Mouse (Mus musculus) ZHBTc4 (cell line): ENCODE data around the gene Dnpep.
A peak's percentile ranks its signal among the peaks of the same experiment; 100 is the strongest.

Experiments
- DNase-seq: peaks from one replicate; pipeline ENCODE4 v3.0.0-alpha.2; 2011; ENCODE audit warnings: low read depth, low spot score

The Dnpep gene

DNA sequence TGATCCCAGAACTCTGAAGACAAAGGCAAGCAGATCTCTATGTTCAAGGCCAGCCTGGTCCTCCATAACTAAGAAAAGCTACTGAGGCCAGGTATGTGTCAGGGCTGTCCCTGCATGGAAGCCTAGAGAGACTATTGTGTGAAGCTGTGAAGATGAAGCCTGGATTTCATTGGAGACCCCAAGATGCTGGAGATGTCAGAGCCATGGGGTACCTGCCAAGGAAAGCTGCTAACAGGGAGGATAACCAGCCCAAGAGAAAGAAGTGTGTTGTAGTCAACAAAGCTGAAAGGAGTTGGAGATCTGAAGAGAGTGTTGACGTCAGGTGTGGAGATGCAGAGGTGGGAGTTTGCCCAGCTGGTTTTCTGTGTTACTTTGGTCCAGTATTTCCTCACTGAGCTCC is 13.5 kb upstream of the Dnpep start:
- no peak for DNase-seq

- DNase-seq = peak; percentile 23
Observed at GRCm38 (mm10) chr1:75327461-75327860, 9.7 kb upstream of the Dnpep start.

DNA sequence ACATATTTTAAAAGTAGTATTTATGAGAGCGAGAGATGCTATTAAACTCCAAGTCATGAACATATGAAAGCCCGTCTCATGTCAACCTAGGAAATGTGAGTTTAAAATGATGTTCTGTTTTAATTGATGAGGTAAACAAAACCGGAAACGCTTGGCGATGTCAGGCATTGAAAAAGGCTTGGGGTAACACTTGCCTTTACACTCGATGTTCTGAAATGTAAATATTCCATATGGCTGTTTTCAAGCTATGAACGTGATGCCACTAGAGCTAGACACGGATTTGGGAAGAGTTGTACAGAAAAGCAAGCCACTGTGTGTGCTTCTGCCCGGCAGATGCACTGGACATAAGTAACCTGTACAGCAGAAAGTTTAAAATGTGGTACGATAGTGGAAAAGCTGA is 1.4 kb upstream of the Dnpep start:
- DNase-seq = no peak

GRCm38 (mm10) chr1:75318736-75319135 is 946 bp upstream of the Dnpep start:
- DNase-seq = no peak

- no peak for DNase-seq
Observed at GRCm38 (mm10) chr1:75318301-75318700, 511 bp upstream of the Dnpep start.

- DNase-seq = peak; percentile 95
Observed at GRCm38 (mm10) chr1:75316861-75317240, 939 bp downstream of the Dnpep start.

DNA sequence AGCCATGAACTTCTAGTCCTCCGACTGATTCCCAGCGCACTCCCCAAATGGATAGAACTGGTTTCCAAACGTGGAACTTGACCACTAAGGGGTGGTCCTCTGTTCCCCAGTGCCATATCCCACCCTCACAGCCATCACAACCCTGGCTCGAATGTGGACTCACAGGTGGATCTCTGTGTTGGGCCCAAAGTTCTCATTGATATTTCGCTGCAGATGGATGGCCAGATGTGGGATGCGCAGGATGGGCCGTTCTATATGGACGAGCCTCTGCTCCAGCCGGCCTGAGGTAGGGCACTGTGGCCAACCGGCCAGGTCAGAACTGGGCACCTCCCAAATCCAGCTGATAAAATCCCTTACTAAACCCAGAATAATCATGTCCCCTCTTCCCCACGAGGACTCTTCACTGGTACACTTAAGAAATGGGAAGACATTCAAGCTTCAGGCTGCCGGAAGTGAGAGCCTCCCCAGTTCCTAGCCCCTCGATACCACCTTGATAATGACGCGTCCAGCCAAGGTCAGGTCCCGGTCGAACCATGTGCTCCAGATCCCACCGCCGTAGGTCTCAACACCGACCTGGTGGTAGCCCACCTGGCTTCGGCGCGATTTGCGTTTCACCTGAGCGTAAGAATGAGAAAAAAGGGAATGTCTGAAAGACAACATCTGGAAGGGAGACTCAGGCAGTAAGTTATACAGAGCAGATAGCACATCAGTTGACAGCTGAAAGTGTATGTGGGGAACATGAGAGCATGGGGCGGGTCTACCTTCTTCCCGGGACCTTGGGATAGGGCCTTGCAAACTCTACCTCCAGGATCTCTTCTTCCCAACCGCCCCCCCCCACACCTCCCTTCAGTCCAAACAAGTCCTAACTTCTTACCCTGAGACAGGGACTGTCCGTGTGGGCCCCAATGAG is 2.1 kb downstream of the Dnpep start:
- no peak for DNase-seq

DNA sequence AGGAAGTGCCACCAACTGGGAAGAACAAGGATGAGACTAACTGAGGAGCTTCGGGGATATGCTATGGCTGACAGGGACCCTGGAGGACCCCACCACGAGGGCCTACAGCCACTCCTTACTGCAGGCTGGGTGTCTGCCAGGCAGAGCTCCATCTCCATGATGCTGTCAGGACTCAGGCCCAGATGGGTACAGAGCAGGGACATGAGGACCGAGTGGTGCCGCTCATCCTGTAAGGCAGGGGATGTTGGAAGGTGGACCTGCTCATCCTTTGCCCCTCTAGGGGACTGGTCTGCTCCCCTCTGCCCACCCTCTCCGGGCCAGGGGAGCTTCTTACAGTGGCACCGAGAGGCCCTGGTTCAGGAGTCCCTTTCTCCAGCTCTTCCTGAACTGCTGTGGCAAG is 2.8 kb downstream of the Dnpep start:
- no peak for DNase-seq

GRCm38 (mm10) chr1:75311694-75312093 is 6.1 kb downstream of the Dnpep start:
- DNase-seq = no peak

DNA sequence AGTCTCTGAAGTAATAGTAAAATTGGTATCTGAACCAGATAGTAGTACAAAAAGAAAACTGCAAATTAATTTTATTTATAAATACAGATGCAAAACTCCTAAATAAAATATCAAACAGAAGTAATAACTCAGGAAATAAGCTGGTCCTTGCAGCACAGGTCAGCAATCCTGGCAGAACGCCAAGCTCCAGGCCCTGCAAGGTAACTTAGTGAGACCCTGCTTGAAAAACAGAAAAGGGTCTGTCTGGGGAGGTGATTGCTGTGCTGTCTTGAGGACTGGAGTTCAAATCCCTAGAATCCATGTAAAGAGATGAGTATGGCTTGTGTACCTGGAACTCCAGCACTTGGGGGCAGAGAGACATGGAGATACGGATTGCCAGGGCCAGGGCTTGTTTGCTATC is 13.1 kb downstream of the Dnpep start:
- no peak for DNase-seq

- DNase-seq = no peak
Observed at GRCm38 (mm10) chr1:75294294-75294693, 23.5 kb downstream of the Dnpep start.

DNA sequence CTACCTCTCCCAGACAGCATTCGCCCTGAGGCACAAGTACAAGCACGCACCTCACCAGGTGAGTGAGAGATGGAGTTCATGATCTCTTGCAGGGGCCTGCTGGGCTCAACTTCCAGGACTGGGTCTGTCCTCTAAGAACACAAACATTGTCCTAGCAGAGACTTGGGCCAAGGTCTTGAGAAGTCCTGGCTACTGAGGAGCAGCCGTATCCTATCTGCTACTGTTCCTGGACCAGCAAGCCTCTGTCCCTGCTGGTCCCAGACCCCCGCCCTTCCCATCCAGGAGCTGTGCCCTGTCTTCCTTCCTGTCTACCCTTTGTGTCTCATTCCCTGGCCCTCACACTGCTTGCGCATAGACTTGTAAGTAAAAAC is 24.5 kb downstream of the Dnpep start:
- DNase-seq = no peak

DNA sequence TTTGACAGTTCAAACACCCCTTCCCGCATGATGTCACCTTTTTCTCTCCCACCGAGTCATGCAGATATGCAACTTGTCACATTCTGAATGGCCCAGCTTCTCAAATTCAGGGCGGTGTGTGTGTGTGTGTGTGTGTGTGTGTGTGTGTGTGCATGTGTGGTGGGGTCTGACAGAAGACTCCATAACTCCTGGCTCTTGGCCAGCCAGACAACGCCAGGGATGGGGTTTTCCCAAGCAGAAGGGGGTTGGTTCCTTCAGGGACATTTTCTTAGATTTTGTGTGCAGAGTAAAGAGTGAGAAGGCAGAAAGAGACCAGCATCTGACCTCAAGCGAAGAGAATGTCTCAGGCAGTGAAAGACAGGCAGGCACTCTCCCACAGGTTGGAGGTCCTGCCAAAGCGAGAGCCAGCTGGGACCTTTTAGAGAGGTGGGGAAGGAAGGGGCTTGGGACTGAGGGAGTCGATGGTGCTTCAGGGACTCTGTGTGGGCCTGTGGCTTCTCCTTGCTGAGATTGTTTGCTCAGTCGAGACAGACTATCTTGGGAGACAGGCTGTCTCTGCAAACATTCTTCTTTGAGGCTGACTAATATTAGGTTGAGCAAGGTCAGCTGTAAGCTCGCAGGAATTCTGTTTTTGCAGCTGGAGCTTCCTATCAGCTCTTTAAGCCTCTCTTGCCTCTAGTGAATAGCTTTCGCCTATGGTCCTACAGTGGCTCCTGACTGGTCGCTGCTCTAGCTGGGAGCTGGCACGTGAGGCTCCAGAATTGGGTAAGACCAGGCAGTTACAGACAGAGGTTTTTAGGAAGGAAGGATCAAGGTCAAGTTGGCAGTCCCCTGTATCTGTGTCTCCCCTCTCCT is 25.1 kb downstream of the Dnpep start:
- no peak for DNase-seq

GRCm38 (mm10) chr1:75291321-75291720 is 26.5 kb downstream of the Dnpep start:
- DNase-seq = no peak

DNA sequence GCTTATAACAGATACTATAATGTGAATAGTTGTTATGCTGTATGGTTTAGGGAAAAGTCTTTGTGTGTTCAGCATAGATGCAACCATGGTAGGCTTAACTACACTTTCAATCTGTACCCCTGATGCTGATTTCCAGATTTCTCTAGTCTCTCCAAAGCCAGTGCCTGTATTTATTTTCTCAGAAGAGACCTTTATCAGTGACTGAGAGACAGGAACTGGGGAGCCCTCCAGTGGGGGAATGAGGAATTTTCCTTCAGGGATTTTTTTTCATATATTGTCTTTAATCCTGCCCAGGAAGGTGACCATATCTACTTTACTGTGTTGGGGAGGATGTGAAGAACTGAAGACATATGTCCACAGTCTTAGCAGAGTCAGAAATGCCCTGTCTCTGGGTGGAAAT is 27.2 kb downstream of the Dnpep start:
- DNase-seq = peak; percentile 24

DNA sequence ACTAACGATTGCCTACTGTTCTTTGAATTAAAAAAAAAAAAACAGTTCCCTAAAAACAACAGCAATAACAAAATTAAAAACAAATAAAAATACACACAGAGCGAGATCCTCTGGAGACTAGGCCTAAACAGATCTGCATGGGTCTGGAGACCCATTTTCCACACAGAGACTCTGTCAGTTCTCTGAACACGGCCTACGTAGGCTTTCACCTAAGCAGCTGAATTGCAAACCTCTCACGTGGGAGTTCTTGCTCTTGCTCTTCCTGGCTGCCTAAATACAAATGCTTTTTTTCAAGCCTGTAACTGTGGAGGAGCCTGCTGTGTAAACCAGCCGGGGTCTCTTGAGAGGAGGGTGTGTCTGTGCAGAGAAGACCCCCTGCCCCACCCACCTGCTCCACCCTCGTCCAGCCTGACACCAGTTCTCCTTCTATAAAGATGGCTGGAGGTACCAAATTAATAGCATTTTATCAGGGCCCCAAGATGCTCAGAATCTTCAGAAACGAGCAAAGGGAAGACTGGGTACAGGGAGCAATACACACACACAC is 27.8 kb downstream of the Dnpep start:
- DNase-seq = no peak

- no peak for DNase-seq
Observed at GRCm38 (mm10) chr1:75289376-75289775, 28.4 kb downstream of the Dnpep start.

- no peak for DNase-seq
Observed at GRCm38 (mm10) chr1:75284911-75285310, 32.9 kb downstream of the Dnpep start.

DNA sequence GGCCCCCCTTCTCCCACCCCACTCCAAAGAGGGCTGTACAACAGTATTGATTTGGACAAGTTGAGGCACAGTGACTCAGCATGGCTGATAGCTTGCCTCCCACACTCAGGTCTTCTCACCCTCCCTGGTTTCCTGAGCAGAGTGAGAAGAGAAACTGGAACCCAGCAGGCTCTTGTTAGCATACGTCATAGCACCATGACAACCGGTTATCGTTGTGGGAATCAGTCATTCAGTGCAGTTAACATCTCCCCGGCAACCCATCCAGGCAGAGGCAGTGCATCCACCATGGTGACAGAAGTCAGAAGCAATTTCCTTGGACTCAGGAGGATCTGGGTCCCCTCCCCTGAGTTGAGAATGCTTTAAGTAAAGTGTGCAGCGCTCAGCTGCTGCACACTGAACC is 34.8 kb downstream of the Dnpep start:
- no peak for DNase-seq

GRCm38 (mm10) chr1:75278228-75278627 is 39.6 kb downstream of the Dnpep start, which contains the start of gene Resp18:
Resp18 (minus strand) TSS chr1:75278415.
- DNase-seq = no peak

GRCm38 (mm10) chr1:75277195-75278188 is 40.3 kb downstream of the Dnpep start:
- DNase-seq = peak; percentile 74
